Mouse (Mus musculus): ENCODE results near the gene Lrch1. TPM values are rescaled to one million over a fixed set of nuclear protein-coding genes. Genes with fewer than 3 reads are reported as not detected.

The Lrch1 gene
- total RNA-seq, 2 experiments from 2014 or later, result 21.9 to 24.1 TPM

DNA sequence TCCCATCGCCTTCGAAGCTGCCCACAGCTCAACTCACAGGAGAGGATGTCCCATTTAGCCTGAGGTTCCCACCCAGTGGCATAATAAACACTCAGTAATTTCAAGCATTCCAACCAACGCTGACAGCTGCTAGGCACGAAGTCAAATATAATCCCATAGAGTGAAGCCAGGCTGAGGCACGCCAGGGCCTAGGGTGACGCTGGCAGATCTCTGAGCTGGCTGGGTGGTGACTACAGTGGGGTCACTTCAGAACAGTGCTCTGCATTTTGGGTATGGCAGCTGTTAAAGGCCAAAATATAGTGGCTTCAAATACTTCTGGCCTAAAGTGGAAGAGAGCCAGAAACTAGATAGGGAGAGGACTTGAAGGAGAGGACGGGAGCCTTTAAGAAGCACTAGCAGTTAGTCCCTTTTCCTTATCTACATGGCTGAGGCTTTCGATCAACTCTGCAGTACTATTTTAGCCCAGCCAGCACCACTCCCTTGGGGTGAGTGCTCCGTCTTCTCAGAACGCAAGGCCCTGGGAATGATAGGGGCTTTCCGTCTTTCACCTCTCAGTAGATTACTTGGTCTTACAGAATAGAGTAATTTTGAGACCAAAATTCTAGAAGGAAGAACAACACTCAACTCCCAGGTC, 127.4 kb downstream of the Lrch1 start:
- no peak for DNase-seq (ENCODE audit: low spot score in 2 of 2)

DNA sequence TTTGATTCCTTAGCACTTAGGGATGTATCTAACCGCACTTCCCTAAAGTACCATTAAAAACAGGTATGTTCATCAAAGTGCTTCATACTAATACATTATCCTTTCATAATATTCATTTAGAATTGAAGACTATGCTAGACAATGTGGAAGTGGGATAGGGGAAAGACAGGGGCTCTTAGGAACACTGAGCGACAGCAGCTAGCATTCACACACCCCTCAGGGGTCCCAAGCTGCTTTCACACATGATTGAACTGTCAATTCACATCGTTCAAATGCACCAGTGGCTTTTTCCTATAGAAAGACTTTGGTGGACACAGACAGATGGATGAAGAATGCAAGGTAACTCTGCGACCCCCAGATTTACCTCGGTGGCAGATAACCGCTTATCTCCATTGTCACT, 131.0 kb downstream of the Lrch1 start:
- no peak for DNase-seq (ENCODE audit: low spot score in 2 of 2)

DNA sequence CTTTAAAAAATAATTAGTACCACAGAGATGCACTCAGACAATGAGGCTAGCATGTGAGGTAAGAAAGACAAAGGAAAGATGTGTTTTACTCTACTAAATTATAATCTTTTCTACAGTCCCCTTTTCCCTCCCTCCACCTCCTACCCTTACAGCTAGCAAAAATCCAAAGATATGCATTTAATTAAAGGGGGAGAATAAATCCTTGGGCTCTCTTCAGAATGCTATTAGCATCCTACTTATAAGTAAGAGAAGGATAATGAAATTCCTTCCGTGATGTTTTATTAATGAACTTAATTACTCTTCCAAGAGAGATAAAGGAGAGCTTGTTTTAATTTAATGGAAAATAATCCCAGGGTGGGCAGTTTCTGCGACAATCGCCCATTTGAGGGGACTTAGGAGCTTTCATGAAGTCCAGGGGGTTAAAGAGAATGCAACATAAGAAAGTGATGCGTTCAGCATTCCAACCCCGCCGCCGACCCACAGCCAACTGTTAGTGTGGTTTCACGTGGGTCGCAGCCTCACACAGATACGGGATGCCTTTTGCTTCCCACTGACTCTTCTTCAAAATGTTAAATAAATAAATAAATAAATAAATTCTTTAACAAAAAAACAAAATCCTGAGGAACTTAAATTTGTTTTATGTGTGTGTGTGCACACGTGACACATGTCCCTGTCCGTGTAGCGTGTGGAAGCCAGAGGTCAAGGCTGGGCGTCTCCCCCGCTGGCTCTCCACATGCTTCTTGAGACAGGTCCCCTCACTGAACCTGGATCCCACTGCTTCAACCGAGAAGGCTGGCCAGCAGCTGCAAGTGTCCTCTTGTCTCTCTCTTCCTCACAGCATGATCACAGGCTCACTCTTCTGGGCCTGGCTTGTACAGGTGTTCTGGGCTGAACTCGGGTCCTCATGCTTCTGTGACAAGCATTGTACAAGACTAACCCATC, 132.6 kb downstream of the Lrch1 start:
- no peak for DNase-seq (ENCODE audit: low spot score in 2 of 2)

DNA sequence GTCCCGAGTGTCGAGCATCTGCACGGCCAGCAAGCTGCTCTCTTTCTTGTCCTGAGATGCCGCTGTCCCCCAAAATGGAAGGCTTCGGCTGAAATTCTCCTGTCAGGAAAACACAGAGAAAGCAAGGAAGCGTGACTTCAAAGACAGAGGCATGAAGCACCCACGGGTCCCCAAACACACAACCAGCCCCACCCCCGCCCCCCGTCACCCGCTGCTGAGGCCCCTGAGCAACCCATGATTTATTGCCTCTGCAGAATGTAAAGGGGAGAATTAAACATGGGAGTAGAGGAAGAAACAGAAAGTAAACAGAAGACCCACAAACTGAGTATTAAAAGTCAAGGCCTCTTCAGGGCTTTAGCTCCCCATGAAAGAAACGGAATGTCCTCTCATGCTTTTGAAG, 136.1 kb downstream of the Lrch1 start:
- no peak for DNase-seq (ENCODE audit: low spot score in 2 of 2)

DNA sequence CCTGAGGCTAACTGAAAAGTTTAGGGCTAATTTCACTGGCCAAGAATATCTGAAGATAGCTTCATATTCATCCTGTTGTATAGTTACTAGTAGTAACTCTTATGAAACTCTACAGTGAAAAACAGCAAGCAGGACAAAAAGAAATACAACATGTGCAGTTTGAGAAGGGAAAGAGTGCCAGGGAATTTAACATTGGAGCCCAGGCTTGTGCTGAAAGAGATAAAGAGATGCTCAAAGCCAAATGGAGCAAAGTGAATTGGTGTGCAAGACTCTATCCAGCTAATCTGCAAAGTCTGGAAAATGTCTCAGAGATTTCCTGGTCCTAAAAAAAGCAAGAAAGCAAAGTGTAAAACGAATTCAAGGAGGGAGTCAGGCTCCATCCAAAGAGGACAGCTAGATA, 145.7 kb downstream of the Lrch1 start:
- no peak for DNase-seq (ENCODE audit: low spot score in 2 of 2)

DNA sequence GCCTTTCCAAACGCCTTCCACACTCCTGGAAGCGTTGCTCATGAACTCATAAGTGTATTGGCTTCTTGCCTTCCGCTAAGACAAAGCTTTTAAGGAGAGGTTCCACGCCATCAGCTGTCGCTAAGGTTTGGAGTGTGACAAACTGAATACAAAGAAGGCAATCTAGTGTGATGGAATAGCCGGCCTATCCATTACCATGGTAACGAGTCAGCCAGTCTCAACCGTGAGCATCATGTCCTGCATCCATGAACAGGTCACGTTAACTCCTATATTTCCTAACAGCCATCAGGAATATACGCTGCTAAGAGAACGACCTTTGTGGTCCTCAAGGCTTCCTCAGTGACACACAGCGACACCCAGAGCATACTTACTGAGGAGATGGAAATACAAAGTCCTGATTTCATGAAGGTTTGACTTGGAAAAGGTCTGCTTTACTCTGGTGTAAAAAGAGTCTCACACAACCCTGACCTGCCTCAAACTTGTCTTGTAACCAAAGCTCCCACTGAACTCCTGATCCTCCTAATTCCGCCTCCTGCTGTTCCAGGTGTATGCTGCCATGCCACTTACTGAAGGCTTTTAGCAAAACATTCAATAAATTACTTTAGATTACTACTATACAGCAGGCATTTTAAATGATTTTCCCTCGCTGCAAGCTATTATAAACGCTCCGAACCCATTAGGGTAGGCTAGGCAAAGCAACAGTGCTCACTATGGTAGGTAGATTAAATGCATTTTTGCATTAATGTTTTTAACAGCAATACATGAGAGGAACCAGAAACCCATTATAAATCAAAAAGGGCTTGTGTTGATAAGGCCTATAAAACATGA, 149.4 kb downstream of the Lrch1 start:
- no peak for DNase-seq (ENCODE audit: low spot score in 2 of 2)

DNA sequence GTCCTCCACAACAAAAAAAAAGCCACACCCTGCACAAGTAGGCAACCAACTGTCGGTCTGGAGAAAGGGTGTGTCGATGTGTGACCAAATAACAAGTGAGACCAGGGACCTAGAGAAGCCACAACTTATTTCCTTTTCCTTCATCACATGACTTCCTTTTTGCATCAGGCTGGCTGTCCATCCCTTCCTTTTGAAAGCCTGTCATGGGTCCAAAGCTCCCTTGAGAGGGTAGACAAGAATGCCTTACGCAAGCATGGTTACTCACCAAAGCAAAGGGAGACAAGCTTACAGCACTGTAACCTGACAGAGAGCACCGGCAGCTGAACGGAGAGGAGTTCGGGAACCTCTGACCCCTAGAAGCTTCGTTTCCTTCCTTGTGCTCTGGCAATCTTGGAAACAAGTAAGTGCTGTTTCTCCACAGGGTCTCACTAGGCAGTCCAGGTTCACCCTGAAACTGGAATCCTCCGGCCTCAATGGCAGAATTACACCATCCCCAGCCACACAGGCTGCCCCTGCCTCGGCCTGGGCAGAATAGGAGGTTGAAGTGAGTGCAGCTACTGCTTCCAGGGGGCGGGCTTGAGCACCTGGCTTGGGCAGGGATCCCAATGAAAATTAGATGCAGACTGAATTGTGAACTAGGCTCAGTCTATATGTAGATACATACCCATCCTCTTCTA, 150.2 kb downstream of the Lrch1 start:
- DNase-seq (ENCODE audit: low spot score in 2 of 2), result no peak

DNA sequence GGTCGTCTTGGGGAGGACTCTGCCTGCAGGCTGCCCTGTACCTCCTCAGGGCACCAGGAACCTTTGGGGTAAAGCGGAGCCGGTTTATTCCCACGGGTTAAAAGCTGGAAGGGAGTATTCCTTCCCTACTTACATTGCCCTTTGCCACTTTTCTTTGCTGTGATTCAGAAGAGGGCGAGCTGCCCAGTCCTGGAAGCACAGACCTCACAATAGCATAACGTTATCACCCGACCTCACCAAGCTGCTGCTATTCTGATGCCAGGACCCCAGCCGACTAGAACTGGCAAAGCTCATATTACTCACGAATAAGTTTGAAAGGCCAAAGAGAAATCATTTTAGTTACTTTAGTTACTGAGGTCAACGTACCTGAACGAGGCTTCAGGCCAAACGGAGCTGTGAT, 152.7 kb downstream of the Lrch1 start:
- DNase-seq (ENCODE audit: low spot score in 2 of 2), result no peak

DNA sequence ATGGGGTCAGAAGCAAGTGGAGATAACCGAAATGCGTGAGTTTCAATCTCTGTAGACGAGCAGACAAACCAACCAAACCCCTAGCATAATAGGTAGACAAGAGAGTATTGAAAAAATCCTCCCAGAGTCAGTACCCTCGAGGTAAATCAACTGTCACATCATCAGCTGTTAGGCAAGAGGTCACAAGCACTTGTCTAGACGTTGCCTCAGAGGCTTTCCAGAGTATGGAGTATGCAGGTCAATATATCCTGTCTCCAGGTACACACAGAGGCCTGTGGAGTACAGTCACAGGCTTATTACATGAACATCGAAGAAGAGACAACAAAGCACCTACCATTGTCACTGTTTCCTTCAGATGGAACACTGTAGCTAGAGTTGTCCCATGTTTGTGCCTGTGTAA, 154.9 kb downstream of the Lrch1 start:
- DNase-seq (ENCODE audit: low spot score in 2 of 2), result no peak

DNA sequence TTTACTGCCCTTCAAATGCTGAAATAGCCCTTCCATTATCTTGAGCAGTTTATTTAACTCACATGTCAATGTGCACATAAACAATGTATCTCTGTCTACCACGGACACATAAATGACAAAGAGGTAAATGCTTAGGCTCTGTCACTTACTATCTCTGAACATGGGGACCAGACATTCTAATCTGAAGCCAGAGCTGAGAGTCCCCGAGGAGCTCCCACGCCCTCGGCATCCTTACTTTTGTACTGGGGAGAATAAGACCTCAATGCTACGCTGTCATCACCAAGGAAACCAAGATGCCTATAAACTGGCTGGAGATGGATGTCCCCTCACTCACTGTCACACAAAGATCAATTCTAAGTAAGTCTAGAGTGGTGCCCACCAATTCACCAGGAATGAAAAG, 157.1 kb downstream of the Lrch1 start:
- DNase-seq (ENCODE audit: low spot score in 2 of 2), result no peak

DNA sequence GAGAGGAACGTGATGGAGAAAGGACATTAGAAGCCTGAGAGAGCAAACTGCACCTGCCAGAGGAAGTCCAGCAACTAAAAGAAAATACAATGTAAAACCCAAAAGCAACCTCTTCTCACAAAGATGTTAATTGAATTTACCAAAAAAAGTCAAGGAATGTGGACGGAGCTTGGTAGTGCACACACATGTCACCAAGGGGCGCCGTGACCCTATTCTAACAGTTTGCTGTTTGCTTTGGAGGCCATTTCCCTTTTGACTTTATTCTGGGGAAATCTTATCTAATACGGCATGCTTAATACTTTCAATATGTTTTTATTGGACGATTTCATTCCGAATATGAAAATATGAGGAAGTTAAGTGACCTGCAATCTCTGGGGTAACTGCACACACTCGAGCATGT, 158.9 kb downstream of the Lrch1 start:
- no peak for DNase-seq (ENCODE audit: low spot score in 2 of 2)

DNA sequence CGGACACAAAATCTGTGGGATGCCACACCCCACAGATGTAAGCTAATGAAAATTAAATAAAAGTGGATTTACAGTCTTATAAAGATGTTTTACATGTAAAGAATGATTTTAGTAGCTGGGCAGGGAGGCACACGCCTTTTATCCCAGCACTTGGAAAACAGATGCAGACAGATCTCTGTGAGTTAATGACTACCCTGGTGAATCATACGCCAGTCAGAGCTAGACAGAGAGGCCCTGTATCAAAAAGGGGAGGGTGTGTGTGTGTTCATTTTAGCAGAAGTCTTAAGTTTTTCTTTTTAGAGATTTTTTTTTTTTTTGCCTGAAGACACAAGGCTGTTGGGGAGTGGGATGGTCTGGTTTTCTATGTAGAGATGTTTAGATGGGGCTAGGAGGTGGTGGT, 160.0 kb downstream of the Lrch1 start:
- no peak for DNase-seq (ENCODE audit: low spot score in 2 of 2)

DNA sequence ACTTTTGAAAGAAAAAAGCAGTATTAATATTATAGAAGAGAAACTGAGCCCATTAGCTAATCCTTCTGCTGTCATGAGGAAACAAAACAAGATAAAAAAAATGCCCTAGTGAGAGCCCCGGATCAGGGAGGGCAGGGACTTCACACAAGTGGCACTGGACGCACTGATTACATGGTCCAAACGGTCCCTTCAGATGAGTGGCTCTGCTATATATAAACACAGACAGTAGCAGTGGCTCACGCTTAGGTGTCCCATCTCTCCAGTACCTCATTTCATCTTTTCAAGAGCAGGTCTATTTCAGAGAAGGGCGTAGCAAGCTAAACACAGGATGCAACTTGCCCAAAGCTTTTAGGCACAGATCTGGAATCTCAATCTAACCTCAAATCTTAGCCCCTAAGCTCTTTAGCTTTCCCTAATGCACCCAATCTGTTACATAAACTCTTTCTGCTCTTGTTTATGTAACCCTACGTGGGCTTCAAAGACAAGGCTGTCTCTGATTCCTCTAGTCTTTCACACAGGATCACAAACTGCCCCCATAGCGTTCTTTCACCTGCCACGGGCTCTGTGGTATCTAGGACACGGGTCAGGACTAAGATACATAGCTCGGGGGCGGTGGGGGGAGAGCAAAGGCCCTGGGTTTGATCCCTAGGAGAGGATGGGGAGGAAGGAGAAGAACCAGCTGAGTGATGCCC, 163.3 kb downstream of the Lrch1 start:
- DNase-seq (ENCODE audit: low spot score in 2 of 2), result no peak

DNA sequence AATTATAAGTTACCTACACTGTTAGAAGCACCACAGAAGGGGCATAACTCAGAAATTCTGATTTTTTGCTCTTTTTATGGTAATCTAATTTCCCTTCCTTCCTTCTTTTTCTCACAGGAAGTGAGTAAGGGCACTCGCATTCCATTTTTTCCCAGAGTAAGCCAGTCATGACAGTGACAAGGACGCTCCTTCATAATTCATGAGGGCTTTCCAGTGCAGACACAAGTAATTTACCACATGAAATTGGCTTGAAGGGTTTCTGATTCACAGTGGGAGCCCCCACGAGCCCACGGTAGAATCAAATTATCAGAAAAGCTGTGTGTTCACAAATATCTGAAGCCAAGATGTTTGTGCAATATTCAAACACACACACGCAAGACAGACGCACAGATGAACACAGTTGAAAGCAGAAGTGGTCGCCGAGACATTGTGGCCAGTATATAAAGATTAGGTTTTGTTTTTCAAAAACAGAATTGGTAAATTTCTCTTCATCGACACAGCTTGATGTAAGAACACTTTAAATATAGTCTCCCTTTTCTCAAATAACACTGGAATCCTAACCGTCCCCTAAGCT, 173.5 kb downstream of the Lrch1 start:
- no peak for DNase-seq (ENCODE audit: low spot score in 2 of 2)

DNA sequence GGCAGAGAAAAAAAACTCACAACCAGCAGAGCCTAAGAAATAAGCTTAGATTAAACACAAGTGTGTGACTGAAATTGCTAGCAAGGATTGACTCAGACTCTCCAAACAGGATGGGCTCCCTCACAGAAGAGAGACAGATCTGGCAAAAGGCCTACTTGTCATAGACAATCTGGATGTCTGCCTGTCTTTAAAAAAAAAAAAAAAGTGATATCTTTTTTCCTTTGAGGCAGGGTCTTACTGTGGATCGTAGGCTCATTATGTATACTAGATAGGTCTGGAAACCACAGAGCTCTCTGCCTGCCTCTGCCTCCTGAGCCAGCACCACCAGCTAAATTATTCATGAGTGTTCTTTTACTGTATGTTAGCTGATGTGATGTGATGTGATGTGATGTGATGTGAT, 179.8 kb downstream of the Lrch1 start:
- no peak for DNase-seq (ENCODE audit: low spot score in 2 of 2)

DNA sequence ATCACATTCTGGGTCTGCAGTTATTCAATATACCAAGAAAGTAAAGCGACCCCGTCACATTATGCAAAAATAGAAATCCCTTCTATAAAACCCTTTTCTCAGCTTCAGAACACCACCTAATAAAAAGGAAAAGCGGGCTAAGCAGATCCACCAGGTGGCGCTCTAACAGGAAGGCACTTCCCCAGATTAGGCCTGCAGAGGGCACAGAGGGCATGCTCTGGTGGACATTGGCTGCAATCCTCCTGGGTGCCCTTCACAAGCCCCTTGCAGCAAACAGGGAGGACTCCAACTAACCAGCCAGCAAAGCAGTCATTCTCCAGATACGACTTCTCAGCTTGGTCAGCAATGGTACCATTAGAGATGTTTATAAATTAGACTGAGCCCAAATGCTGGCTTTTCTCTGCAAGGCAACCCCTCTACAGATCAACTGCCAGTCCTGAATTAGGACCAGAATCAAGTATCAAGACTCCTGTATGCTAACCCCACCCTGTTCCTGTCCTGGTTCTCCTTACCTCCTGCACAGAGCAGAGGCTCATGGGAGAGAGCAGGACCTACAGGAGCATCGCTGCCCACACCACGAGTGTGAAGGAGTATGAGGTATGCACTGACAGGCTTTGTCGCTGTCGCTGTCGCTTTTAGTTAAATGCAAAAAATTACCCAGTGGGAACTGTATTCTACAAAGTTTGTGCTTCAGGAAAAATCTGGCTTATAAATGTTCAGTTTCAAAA, 183.3 kb downstream of the Lrch1 start:
- DNase-seq (ENCODE audit: low spot score in 2 of 2), result peak; percentile 57 to 64

DNA sequence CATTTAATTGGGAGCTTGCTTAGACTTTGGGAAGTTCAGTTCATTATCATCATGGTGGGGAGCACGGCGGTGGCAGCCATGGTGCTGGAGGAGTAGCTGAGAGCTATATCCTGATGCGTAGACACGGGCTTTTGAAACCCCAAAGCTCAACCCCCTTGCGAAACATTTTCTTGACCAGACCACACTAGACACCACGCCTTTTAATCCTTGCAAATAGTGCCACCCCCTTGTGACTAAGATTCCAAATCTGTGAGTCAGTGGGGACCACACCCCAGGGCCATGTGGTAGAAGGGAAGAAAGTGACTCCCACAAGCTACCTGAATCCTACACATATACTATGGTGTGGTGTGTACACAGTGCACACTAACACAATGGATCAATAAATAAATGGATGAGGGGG, 210.8 kb downstream of the Lrch1 start:
- no peak for DNase-seq (ENCODE audit: low spot score in 2 of 2)

DNA sequence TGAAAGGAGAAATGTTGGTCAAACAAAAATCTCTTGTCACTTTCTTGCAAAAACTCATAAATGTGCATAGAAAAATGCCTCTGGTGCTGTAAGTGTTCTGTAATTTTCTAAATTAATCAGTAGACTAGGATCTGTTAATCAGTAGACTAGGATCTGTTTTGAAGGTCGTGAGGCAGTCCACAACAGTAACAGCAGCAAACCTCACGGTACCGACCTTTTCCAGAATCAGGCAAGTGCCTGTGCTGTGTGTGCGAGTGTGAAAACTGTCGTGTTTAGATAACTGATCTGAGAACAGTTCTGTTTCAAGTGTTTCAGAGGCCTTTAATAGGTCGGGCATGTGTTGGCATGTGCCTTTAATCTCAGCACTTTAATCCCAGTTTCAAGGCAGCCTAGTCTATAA, 212.2 kb downstream of the Lrch1 start:
- no peak for DNase-seq (ENCODE audit: low spot score in 2 of 2)

DNA sequence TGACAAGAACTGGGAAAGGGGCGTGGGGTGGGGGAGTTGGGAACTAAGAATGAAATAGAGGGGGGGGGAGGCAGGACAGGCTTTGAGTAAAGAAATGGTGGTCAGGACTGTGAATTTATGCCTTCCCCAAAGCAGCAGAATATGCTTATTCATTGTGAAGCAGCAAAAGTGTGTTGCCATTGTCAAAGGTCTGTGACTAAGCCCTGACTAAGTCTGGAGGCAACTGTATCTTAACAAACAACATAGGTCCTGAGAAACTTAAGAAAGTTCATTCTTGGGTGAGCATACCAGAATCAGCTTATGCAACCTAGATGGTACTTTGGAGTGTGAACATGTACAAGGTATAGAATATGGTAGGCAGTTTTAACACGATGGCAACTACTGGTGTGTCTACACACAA, 214.3 kb downstream of the Lrch1 start:
- no peak for DNase-seq (ENCODE audit: low spot score in 2 of 2)

Data from layer of hippocampus, postnatal 14 days (tissue).